Mouse (Mus musculus) small intestine, adult 10 weeks (tissue): ENCODE measurements around the gene Fyttd1. TPM values are rescaled to one million over a fixed set of nuclear protein-coding genes. Genes with fewer than 3 reads are reported as not detected.

Source experiments
- polyA plus RNA-seq: library from polyadenylated mRNA; stranded (reverse); fragments of 350-450 nt; fragmentation: Illumina TruSeq; extraction: RNeasy Lipid Tissue Mini Kit (QIAGEN cat#74804); gene quantifications from one replicate; pipeline ENCODE4 v1.2.3, GENCODE M21; 2014; ENCODE audit warnings: low replicate concordance

Gene Fyttd1
- polyA plus RNA-seq, result 86.4 TPM

GRCm38 (mm10) chr16:32877343-32878156 is at the start of gene Fyttd1, which contains the start of gene Rubcn:
Gene Fyttd1 (plus strand): TSS chr16:32877500.
Gene Rubcn (minus strand): TSS chr16:32877766.

GRCm38 (mm10) chr16:32913937-32914881 is 36.9 kb downstream of the Fyttd1 start, which contains the start of gene Lrch3:
Gene Lrch3 (plus strand): TSS chr16:32914100.

Other genes starting within 250 kb of the Fyttd1 start
- 0.37 TPM for gene Tnk2, start 233.6 kb upstream of the Fyttd1 start, polyA plus RNA-seq
- gene Muc4, start 141.6 kb upstream of the Fyttd1 start, polyA plus RNA-seq, result 12.5 TPM
- not detected for gene Muc20, start 80.1 kb upstream of the Fyttd1 start, polyA plus RNA-seq
- not detected for gene Smbd1, start 67.0 kb upstream of the Fyttd1 start, polyA plus RNA-seq
- 10.1 TPM for gene Rubcn, start 266 bp downstream of the Fyttd1 start, polyA plus RNA-seq
- 19.9 TPM for gene Lrch3, start 36.6 kb downstream of the Fyttd1 start, polyA plus RNA-seq
- 1.5 TPM for gene Iqcg, start 178.7 kb downstream of the Fyttd1 start, polyA plus RNA-seq
- 539 TPM for gene Rpl35a, start 179.0 kb downstream of the Fyttd1 start, polyA plus RNA-seq
- gene Lmln, start 185.0 kb downstream of the Fyttd1 start, polyA plus RNA-seq, result 1.5 TPM